Mouse (Mus musculus): ENCODE measurements around the gene Nrarp. TPM values are rescaled to one million over a fixed set of nuclear protein-coding genes. Genes with fewer than 3 reads are reported as not detected.

Nrarp gene
- polyA plus RNA-seq, 1 experiment from 2014 or later: 16.9 TPM

Other genes with a start within 250 kb of the Nrarp start
- 90.2 and 90.5 TPM in 2 replicates for gene Arrdc1, start 245.5 kb upstream of the Nrarp start, polyA plus RNA-seq (2015; fragmentation: Nextera tagmentation; extraction: Ambion mirVana)
- 16.5 and 16.6 TPM in 2 replicates for gene Zmynd19, start 231.0 kb upstream of the Nrarp start, polyA plus RNA-seq (2015; fragmentation: Nextera tagmentation; extraction: Ambion mirVana)
- 23.1 and 24.0 TPM in 2 replicates for gene Dph7, start 218.4 kb upstream of the Nrarp start, polyA plus RNA-seq (2015; fragmentation: Nextera tagmentation; extraction: Ambion mirVana)
- gene Mrpl41, start 205.7 kb upstream of the Nrarp start, polyA plus RNA-seq (2015; fragmentation: Nextera tagmentation; extraction: Ambion mirVana): 122 and 129 TPM in 2 replicates
- 8.6 TPM in 2 replicates for gene Pnpla7, start 204.7 kb upstream of the Nrarp start, polyA plus RNA-seq (2015; fragmentation: Nextera tagmentation; extraction: Ambion mirVana)
- 59.8 and 63.7 TPM in 2 replicates for gene Nsmf, start 126.4 kb upstream of the Nrarp start, polyA plus RNA-seq (2015; fragmentation: Nextera tagmentation; extraction: Ambion mirVana)
- 2.5 and 2.8 TPM in 2 replicates for gene Entpd8, start 100.5 kb upstream of the Nrarp start, polyA plus RNA-seq (2015; fragmentation: Nextera tagmentation; extraction: Ambion mirVana)
- gene Noxa1, start 85.6 kb upstream of the Nrarp start, polyA plus RNA-seq (2015; fragmentation: Nextera tagmentation; extraction: Ambion mirVana): 11.4 and 16.1 TPM in 2 replicates
- gene Tor4a, start 16.1 kb downstream of the Nrarp start, polyA plus RNA-seq (2015; fragmentation: Nextera tagmentation; extraction: Ambion mirVana): 15.5 and 17.2 TPM in 2 replicates
- 105 and 106 TPM in 2 replicates for gene Nelfb, start 30.7 kb downstream of the Nrarp start, polyA plus RNA-seq (2015; fragmentation: Nextera tagmentation; extraction: Ambion mirVana)
- 0.18 TPM in 1 of 2 replicates, not detected in the other for gene Stpg3, start 33.9 kb downstream of the Nrarp start, polyA plus RNA-seq (2015; fragmentation: Nextera tagmentation; extraction: Ambion mirVana)
- 0.92 and 1.5 TPM in 2 replicates for gene Fam166a, start 38.0 kb downstream of the Nrarp start, polyA plus RNA-seq (2015; fragmentation: Nextera tagmentation; extraction: Ambion mirVana)
- 607 and 620 TPM in 2 replicates for gene Tubb4b, start 43.9 kb downstream of the Nrarp start, polyA plus RNA-seq (2015; fragmentation: Nextera tagmentation; extraction: Ambion mirVana)
- 0.65 and 0.86 TPM in 2 replicates for gene Slc34a3, start 53.6 kb downstream of the Nrarp start, polyA plus RNA-seq (2015; fragmentation: Nextera tagmentation; extraction: Ambion mirVana)
- 0.10 and 0.13 TPM in 2 replicates for gene Rnf224, start 56.0 kb downstream of the Nrarp start, polyA plus RNA-seq (2015; fragmentation: Nextera tagmentation; extraction: Ambion mirVana)
- 13.7 and 13.8 TPM in 2 replicates for gene Rnf208, start 61.5 kb downstream of the Nrarp start, polyA plus RNA-seq (2015; fragmentation: Nextera tagmentation; extraction: Ambion mirVana)
- gene Cysrt1, start 61.7 kb downstream of the Nrarp start, polyA plus RNA-seq (2015; fragmentation: Nextera tagmentation; extraction: Ambion mirVana): 7.9 and 22.2 TPM in 2 replicates
- 5.7 and 7.2 TPM in 2 replicates for gene AL732309.1, start 66.1 kb downstream of the Nrarp start, polyA plus RNA-seq (2015; fragmentation: Nextera tagmentation; extraction: Ambion mirVana)
- 24.4 and 25.1 TPM in 2 replicates for gene Tmem203, start 74.7 kb downstream of the Nrarp start, polyA plus RNA-seq (2015; fragmentation: Nextera tagmentation; extraction: Ambion mirVana)
- 16.8 and 17.7 TPM in 2 replicates for gene Tprn, start 81.9 kb downstream of the Nrarp start, polyA plus RNA-seq (2015; fragmentation: Nextera tagmentation; extraction: Ambion mirVana)
- gene Ssna1, start 91.7 kb downstream of the Nrarp start, polyA plus RNA-seq (2015; fragmentation: Nextera tagmentation; extraction: Ambion mirVana): 209 TPM in 2 replicates
- 108 and 114 TPM in 2 replicates for gene Anapc2, start 91.7 kb downstream of the Nrarp start, polyA plus RNA-seq (2015; fragmentation: Nextera tagmentation; extraction: Ambion mirVana)
- gene Tmem210, start 107.4 kb downstream of the Nrarp start, polyA plus RNA-seq (2015; fragmentation: Nextera tagmentation; extraction: Ambion mirVana): not detected in 2 replicates
- gene Lrrc26, start 109.2 kb downstream of the Nrarp start, polyA plus RNA-seq (2015; fragmentation: Nextera tagmentation; extraction: Ambion mirVana): 4.4 and 6.9 TPM in 2 replicates
- gene Grin1, start 138.4 kb downstream of the Nrarp start, polyA plus RNA-seq (2015; fragmentation: Nextera tagmentation; extraction: Ambion mirVana): 1.3 and 1.9 TPM in 2 replicates
- 46.4 and 54.6 TPM in 2 replicates for gene Man1b1, start 151.6 kb downstream of the Nrarp start, polyA plus RNA-seq (2015; fragmentation: Nextera tagmentation; extraction: Ambion mirVana)
- 21.5 and 22.6 TPM in 2 replicates for gene Dpp7, start 175.6 kb downstream of the Nrarp start, polyA plus RNA-seq (2015; fragmentation: Nextera tagmentation; extraction: Ambion mirVana)
- gene Uap1l1, start 184.9 kb downstream of the Nrarp start, polyA plus RNA-seq (2015; fragmentation: Nextera tagmentation; extraction: Ambion mirVana): 41.1 and 46.1 TPM in 2 replicates
- gene Sapcd2, start 191.6 kb downstream of the Nrarp start, polyA plus RNA-seq (2015; fragmentation: Nextera tagmentation; extraction: Ambion mirVana): 37.6 and 41.7 TPM in 2 replicates
- 10.1 and 13.0 TPM in 2 replicates for gene Entpd2, start 215.1 kb downstream of the Nrarp start, polyA plus RNA-seq (2015; fragmentation: Nextera tagmentation; extraction: Ambion mirVana)
- 47.0 and 49.6 TPM in 2 replicates for gene Npdc1, start 218.6 kb downstream of the Nrarp start, polyA plus RNA-seq (2015; fragmentation: Nextera tagmentation; extraction: Ambion mirVana)
- 0.17 and 0.30 TPM in 2 replicates for gene Fut7, start 242.5 kb downstream of the Nrarp start, polyA plus RNA-seq (2015; fragmentation: Nextera tagmentation; extraction: Ambion mirVana)
- gene Abca2, start 247.9 kb downstream of the Nrarp start, polyA plus RNA-seq (2015; fragmentation: Nextera tagmentation; extraction: Ambion mirVana): 3.9 and 4.8 TPM in 2 replicates

All from stomach, embryonic 15.5 days (tissue).